Mouse (Mus musculus): ENCODE measurements at regions not wholly inside any gene's neighbourhood (a gene's known extent, or its start where the extent isn't known, plus 50 kb on each side); places are given as distances from the start of the nearest gene placed in this dataset.

DNA sequence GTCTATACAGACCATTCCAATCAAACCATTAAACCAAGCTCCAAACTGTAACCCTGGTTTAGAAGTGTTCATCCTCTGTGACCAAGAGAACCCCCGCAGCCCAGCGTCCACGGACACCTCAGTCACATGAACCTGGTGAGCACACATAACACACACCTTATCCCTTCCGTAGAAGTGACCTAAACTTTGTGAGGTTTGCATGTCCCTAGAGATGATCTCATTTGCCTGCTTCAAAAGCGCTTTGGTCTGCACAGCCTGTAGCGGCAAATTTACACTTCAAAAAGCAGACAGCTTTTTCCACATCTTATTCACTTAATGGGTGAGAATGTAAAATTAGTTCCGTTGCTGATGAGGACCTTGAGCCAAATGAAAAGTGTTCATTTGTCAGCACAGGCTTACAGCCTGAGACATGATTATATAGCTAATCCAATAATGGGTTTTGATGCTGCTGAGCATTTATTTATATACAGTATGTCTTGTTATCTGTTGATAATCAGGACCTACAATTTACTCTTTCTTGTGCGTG lies 122.3 kb upstream of the Lmo4 start:
- no peak for DNase-seq (ENCODE audit: extremely low spot score, low spot score)

DNA sequence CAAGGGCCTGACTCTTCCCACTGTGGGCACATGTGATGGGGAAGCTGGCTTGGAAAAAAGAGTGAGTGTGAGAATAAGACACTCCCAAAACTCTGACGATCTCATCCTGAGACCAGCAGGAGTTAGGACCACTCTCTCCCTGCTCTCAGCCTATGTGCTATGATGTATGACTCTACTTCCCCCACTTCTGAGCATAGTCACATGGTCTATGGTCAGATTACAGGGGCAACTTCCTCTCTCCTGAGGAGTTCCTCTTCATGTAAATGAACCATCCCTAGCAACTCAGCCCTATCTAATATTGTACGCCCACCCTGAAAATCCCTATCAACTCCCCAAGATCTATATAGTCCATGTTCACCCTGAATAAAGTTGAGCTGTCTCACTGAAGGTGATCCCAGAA lies 120.0 kb upstream of the Lmo4 start:
- DNase-seq (ENCODE audit: extremely low spot score, low spot score), result no peak

DNA sequence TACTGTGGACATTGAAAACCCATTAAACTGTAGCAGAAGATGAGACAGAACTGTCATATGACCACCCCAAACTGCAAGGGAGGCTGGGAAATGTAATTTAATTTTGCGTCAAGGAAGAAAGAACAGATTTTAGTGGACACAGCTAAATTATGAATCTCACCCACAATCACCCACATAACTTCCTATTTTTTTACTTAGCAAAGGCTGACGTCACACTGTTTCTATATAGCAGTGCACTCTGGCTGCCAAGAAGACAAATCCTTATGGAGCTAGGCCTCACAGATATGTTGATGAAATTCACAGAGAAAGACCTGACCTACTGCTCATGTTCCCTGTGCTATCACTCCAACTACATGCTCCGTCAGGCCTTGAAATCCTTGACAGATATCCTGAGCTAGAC lies 118.5 kb upstream of the Lmo4 start:
- DNase-seq (ENCODE audit: extremely low spot score, low spot score), result no peak

DNA sequence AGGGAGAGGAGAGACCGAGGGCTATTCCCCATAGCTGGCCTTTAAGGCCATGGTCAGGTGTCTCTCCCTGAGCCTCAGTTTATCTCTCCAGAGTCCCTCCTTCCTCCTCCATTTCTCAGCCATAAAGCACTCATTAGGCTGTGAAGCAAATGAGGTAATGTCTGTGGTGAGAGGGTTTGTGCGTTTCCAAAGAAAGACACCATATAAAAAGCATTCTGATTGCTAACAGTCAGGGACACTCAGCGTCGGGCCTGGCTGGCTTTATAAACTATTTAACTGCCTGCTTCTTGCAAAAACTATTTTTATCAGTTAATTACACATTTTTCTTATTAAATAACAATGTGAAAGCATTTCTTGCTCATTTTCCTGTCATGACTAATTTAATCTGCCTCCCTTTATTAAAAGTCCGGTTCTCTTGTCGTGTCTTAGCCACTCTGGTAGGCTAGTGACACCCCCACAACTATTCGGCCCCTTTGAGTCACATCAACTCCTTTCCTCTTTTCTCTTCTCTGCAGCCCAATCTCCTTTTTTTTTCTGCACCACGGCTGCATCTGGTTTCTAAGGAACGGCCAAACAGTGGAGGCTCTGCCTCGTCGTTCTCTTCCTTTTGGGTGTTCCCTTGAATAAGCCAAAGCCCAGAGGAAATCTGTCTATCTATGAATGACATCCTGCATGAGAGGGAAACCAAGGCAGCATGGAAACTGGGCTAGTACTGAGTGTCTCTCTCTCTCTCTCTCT lies 114.6 kb upstream of the Lmo4 start:
- no peak for DNase-seq (ENCODE audit: extremely low spot score, low spot score)

DNA sequence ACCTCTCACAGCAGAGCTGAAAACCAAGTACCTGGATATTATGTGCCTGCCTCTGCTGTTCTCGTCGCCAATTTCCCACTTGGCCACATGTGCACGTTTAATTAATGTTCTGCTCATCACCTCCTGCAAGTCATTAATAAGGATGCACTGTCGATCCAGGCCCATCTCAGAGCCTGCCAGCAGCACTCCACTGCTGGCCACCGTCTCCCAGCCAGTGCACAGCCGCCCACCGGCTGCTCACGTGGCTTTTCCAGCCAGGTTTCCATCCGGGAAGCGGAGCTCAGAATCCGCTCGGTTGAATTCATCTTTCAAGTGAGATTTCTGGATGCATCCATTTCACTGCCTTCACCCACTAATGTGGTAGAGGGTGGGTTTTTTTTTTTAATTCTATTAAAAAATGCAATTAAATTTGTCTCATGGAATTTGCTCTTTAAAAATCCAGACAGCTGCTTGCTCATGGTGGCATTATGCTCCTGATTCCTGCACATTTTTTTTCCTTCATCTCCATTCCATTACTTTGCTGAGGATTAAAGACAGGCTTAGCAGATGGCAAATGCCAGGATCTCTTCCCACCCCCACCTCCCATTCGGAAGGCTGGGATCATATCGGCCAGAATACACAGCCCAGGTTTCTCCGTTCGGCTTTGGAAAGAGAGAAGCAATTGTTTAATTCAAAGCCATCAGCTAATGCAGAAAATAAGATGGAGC lies 113.9 kb upstream of the Lmo4 start:
- DNase-seq (ENCODE audit: extremely low spot score, low spot score), result no peak

DNA sequence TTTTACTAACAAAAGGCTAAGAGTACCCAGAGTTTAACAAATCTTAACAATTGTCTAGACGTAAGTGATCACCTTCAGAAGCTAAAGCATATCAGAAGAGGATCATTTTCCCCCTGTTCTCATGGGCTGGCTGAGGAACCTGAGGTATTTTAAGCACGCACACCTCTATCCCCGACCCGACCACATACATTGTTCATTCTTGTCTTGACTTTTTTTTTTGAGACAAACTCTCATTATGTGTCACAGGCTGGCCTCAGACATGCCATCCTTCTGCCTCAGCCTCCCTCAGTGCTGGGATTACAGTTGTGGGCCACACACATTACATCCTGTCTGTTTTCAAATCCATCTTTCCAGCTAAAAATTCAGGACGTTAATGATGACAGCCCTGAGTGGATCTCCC lies 105.7 kb upstream of the Lmo4 start:
- DNase-seq (ENCODE audit: extremely low spot score, low spot score), result no peak

DNA sequence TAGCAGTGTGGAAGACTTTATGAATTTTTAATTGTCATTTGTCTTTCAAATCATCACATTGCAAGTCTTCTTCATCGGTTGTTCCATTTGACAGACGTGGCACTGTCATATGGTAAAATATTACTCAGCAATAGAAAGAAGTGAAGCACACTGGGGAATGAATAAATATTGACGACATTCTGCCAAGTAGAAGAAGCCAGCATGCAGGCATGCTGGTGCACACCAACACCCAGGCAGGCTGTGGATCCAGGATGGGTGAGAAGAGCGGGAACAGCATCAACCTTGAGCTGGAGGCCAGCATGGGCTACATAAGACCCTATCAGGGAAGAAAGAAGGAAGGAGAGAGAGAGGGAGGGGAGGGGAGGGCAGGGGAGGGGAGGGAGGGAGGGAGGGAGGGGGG lies 103.6 kb upstream of the Lmo4 start:
- no peak for DNase-seq (ENCODE audit: extremely low spot score, low spot score)

DNA sequence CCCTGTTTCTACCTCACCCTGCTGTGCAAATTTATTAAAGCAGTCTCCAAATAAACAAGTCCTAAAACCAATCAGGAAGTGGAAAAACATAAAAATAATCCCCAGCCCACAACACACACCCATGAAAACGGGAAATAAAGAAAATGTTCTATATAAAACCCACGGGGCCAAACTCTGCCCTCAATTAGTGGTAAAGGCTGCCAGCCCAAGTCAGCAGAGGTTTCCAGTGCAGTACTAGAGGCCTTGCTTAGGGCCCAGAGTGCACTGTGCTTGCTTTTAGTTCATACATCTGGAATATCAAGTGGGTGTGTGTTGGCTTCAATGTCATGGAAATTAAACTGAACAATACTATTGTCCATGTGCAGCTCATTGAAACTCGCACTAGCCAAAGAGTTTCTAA lies 102.5 kb upstream of the Lmo4 start:
- DNase-seq (ENCODE audit: extremely low spot score, low spot score), result no peak

DNA sequence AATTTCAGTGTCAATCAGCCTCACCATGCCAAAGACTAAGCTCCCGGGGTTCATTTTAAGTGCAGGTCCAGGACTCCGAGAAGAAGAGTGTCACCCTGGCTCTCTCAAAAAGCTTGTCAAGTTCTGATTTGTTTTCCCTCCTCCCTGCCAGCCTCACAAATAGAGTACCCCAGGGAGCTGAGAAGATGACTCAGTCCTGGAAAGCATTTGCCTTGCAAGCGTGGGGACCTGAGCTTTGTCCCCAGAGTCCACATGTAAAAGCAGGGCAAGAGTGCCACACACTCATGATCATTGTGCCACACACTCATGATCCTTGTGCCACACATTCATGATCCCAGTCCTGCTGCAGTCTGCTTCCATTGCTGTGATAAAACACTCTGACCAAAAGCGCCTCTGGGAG lies 100.4 kb upstream of the Lmo4 start:
- DNase-seq (ENCODE audit: extremely low spot score, low spot score), result no peak

DNA sequence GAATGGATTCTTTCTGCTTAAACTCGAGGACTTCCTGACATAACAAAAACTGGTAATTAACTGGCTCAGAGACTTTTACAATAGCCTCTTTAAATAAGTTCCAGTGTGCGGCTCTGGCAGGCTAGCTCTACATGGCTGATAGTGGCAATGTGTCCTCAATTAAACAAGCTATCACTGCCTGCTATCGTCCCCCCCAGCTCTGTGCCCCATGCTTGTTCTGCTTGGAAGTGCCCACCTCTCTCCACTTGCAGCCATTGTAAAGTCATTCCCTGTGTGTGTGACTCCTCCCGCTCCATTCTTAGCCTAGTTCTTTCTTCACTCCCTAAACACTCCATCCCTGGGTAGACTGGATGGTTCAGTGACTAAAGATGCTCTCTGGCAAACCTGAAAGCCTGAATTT lies 99.9 kb upstream of the Lmo4 start:
- no peak for DNase-seq (ENCODE audit: extremely low spot score, low spot score)

DNA sequence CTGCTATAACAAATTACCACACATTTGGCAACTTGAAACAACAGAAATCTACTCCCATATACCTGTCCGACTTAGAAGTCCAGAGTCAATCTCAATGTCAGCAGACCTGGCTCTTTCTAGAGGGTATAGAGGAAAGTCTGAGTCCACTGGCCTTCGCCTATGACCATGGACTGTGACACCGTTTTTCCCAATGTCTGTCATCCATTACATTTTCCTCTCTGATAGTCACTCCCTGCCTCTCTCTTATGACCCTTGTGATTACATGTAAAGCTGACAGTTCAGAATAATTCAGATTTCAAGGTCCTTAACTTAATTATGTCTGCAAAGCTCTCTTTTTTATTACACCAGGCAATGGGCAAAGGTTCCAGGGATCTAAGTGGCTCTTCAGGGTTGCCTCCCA lies 97.6 kb upstream of the Lmo4 start:
- no peak for DNase-seq (ENCODE audit: extremely low spot score, low spot score)

DNA sequence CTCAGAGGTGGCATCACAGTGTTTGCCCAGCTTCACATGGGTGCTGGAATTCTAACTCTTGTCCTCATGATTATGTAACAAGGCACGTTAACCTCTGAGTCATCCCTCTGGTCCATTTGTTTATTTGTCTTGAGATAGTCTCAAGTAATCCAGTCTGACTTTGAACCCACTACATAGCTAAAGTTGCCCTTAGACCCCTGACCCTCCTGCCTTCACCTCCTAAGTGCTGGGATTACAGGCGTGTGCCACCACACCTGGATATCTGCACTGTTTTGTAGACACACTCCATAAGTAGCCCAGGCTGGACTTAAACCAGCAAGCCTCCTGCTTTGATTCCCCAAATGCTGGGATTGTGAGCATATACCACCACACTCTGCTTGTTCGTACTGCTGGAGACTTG lies 96.0 kb upstream of the Lmo4 start:
- DNase-seq (ENCODE audit: extremely low spot score, low spot score), result no peak

DNA sequence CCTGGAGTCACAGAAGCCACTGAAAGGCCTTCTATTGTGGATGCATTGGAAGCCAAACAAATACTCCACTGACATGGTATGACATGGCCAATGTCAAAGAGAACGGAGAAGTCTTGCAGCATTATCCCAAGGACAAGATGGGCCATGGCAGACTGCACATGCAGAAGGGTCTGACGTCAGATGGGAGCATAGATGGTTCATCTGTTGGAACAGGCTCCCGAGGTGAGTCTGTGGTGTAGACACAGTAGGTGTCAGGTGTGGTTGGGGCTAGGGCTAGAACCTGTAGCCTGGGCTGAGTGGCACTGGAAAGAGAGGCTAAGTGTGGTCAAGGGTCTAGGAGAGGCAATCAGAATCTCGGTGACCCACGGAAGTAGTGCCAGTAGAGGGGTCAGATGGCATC lies 94.2 kb upstream of the Lmo4 start:
- DNase-seq (ENCODE audit: extremely low spot score, low spot score), result no peak

DNA sequence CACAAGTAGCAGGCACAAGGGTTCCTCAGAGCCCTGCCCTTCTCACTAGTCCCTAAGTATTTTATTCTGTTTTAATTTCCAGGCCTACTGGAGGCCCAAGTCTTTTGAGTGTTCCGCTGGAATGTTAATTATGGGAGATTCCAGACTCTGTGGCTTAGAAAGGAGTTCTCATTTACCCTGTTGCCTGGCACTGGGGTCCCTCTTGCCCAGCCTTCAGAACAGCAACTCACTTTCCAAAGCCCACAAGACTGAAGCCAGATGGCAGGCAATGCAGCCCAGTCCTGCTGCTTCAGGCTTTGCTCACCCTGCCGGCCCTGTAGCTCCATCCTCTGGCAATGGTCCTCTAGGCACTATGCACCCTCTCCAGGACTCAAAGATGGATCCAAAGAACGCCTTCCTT lies 84.5 kb upstream of the Lmo4 start:
- no peak for DNase-seq (ENCODE audit: extremely low spot score, low spot score)

DNA sequence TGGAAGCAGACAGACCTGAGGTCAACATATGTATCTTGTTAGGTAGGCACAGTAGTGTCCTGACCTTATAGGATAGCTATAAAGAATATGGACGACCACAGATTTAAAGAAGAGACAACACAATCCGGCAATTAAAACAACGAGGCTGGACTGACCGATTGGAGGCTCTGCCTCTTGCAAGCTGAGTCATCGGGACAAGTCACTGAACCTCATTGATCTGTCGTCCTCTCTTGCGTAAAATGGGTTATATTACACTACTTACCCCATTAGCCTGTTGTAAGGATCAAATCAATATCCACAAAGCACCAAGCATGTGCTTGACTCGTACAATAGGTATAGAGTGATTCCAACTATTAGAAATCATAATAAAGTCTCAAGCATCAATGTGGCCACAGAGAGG lies 81.1 kb upstream of the Lmo4 start:
- no peak for DNase-seq (ENCODE audit: extremely low spot score, low spot score)

DNA sequence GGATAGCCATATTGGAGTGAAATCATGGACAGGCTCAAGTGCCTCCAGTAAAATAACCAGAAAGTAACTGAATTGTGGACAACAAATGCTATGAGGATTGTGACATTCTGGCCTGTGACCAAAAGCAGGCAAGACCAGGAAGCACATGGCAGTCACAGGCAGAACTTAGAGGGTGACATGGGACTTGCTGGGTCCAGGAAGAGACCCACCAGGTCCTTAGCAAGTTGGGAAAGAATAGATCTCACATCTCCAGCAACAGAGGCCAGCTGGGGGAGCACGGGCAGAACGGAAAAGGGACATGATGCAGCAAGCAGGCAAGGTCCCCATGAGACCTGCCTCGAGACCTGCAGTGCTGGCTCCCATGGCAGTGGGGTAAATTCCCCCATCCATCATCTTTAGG lies 79.3 kb upstream of the Lmo4 start:
- no peak for DNase-seq (ENCODE audit: extremely low spot score, low spot score)

DNA sequence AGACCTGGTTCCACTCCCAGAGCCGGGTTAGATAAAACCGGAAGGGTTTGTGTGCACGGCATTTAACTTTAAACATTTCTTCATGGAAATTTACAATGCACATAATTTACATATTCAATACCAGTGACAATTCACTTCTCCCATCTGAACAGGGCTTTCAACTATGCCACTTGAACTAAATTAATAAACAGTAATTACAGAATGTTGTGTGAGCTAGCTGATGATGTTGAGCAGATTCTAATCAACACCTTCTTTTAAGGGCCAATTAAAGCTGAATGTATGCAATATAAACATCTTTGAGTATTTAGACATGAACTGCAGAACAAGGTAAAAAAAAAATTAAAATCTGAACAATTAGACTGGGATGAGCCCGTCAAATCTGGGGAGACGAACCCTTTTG lies 68.1 kb upstream of the Lmo4 start:
- DNase-seq (ENCODE audit: extremely low spot score, low spot score), result no peak

DNA sequence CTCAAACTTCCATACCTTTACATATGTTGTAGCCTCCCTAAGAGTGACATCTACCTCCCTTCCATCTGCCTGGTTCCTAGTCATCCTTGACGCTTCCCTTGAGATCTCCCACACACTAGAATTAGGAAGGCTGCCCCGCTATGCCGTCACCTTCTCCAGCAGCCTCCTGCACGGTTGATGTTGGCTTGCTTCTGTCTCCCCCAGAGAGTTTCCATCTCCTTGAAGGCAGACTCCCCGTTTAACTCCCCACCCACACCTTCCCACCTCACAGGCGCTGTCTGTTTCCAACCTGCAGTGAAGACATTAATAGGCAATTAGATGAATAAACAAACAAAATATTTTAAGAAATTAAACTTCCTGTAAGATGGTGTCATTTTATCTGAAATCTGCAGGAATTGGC lies 65.2 kb upstream of the Lmo4 start:
- no peak for DNase-seq (ENCODE audit: extremely low spot score, low spot score)

DNA sequence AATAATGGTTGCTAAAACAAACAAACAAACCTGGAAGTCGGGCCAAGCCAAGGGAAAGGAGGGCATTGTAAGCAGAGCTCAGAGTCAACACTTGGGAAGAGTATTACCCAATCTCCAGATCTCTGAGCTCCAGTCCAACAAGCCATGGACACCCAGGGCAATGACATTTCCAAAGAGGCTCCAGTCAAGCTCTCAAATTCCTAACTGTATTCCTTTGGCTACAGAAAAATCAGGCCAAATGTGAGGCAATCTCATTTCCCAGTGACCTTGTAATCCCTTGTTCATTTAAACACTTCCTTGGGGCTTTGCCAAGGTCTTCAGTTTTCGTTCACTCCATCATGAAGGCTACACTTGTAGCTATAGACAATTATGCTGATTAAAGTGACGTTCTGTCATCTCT lies 59.5 kb upstream of the Lmo4 start:
- no peak for DNase-seq (ENCODE audit: extremely low spot score, low spot score)

DNA sequence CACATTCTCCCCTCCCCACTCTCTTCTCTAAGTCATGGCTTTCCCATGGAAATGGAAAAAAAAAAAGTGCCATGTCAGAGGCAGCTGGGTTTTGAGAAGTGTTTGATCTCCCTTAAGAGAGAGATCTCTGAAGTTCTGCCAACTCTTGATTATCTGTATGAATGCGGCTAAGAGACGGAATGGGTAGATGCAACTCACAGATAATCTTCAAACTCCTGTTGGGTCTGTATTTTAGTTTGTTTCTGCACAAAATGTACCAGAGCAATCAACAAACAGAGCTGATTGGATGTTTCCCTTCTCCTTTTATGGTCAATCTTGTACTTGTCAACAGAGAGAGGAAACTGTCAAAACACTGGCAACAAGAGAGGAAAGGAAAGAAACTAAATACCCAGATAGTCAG lies 55.9 kb upstream of the Lmo4 start:
- no peak for DNase-seq (ENCODE audit: extremely low spot score, low spot score)

DNA sequence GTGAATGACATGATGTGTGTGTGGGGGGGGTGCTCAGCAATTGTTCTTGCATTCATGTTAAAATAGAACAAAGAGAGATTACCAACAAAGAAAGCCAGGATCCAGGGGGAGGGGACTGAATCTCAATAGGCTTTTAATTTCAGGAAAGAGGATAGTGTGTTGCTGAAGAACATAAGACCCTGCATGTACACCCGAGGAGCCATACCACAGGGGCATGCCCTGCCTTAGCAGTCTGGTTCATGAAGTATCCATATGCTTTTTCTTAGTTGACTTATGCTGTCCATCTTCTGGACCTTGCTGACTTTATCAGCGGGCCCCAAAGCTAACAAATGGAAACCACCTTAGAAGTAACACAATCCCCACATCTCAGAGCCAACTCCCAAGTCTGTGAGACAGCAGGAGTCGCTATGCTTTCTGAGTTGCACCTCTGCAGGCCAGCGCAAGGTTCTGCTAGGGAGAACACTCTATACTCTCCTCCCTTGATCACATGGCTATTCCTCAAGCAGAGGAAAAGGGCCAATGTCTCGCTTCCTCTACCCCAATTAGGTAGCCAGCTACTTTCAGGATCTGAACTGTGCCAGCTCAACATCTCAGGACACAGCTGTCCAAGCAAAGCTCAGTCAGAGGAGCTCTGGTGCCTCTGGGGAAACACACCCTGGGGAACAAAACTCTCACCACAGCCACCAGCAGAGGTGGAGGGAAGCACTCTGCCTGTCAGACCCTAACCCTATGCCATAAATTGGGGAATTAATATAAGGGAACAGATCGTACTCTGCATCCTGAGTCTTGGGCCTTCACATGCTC lies 52.9 kb upstream of the Lmo4 start:
- DNase-seq (ENCODE audit: extremely low spot score, low spot score), result no peak

DNA sequence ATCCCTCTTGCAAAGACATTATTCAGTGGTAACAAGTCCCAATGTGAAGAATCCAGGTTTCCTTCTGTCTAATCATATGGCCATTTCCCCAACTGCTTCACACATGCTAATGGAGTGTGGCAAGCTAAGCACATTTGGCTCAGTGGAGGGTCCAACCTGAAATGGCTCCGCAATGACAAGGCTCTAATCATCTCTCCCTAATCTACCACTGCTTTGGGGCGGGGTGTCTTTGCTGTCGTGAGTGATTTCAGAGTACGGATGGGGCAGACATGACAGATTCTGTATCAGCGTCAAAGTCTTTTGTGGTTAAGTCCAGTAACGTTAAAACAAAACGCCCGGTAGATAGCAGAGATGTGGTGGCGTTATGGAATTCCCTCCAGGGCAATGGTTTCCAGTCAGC lies 52.2 kb upstream of the Lmo4 start:
- DNase-seq (ENCODE audit: extremely low spot score, low spot score), result no peak

Data from neural tube, embryonic 10.5 days (tissue).